Mouse (Mus musculus) adrenal gland, adult 2 months (tissue): ENCODE results near the gene Stk38l. TPM values are rescaled to one million over a fixed set of nuclear protein-coding genes. Genes with fewer than 3 reads are reported as not detected.
A peak's percentile ranks its signal among the peaks of the same experiment; 100 is the strongest.

Experiments
- DNase-seq: peaks from one replicate; pipeline ENCODE4 v3.0.0; 2021
- long read RNA-seq: library from polyadenylated mRNA; stranded (forward); transcript quantifications from one replicate; pipeline ENCODE4 v2.0.0, GENCODE M21; 2021
- polyA plus RNA-seq: library from polyadenylated mRNA; depleted of rRNA; stranded (reverse); fragments of >200 nt; gene quantifications from 2 replicates; pipeline ENCODE4 v1.2.3, GENCODE M21; 2012; rRNA removed
- total RNA-seq, 2 experiments: library from RNA; stranded (reverse); gene quantifications; 2 replicates each; pipeline ENCODE4 v1.2.3; 2021

Gene Stk38l
- total RNA-seq (10 to 100 TPM; 19.7 to 21.7 TPM), polyA plus RNA-seq (0.97 and 1.6 TPM in 2 replicates)
- long read RNA-seq, full-length matches to known transcripts = 7 of 10 reads
- long read RNA-seq, partial matches to known transcripts = 1 of 10 reads
- long read RNA-seq, other reads (novel, unspliced or antisense) = 2 of 10 reads

DNA sequence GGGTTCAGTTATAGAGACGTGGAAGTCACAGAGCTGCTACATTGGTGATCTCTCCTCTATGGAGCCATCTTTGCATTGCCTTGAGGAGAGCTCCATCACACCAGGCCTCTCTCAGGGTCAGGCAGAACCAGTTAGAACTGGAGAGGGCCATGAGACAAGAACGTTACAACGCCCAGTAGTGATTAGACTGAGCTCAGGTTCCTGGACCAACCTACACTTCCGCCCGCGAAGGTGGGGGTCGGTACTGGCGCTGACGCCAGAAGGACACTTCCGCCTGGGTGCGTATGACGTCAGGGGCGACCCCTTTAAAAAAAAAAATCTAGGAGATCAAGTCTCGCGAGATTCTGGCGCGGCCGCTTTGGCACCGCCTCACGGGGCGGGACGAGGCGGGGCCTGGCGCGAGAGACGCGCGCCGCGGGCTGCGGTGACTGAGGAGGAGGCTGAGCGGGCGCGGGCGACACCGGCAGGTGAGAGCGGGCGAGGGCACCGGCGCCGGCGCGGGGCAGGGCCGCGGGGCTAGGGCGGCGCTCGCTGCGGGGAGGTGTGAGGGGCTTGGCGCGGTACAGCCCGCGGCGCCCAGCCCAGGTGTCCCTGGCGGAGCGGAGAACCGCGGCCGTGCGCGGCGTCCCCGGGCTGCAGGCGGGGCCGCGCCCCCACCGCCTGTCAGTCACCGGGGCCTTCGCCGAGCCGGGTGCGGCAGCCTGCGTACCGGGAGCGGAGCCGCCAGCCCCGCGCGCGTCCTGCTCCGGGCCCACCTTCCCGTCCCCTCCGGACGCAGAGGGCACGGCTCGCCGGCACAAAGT is at the start of gene Stk38l:
Gene Stk38l (plus strand): TSS at position 415 of the 803 bp plus-strand sequence.
- peak; percentile 94 for DNase-seq

DNA sequence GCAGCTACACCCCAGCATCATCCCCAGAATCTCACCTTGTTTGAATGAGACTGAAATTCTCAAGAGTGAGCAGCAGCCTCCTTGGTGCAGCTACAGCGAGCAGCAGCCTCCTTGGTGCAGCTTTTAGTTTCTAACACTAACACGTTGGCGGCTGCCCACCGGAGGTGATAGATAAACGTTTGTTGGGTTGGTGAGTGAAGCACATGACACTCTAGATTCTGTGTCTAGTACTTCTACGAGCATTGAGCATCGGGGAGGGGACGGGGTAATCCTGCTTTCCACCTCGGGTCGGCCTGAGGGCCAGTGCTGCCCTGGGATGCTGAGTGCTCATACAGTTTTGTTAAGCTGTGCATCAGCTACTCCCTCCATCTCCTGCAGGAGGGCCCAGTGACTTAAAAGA is 47.9 kb upstream of the Stk38l start:
- no peak for DNase-seq

DNA sequence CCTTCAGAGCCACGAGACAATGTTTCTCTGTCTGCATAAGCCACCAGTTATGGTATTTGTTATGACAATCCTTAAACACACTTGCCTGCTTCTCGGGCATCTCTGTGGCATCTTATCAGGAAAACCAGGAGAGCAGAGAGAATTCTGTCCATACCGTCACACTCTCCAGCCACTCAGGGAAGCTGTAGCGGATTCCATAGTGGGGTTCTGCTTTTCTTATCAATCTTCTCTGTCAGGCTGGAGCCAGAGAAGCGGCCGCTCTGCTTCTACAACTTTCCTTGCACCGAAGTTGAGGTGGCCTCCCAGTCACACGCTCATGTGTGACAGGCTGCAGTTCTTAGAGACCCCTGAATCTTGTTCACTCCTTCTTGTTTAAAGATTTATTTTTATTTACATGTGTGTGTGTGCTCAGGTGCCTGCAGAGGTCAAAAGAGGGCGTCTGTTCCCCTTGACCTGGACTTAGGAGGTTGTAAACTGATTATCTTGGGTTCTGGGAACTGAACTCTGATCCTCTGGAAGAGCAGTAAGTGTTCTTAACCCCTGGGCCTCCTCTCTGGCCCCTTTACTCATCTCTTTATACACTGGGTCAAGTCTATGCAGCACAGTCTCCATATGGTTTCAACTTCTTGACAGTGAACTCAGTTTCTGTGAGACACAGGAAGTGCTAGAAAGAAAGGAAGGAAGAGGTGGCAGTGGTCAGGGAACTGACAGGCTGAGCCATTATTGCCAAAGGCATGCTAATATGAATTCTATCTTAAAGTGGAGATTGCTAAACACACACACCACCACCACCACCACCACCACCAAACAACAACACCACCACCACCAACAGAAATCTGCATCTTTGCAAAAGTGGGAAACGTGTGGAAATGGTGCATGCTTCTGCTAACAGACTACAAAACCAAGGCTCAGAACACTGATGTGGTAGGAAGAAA is 46.4 kb upstream of the Stk38l start:
- DNase-seq = no peak

DNA sequence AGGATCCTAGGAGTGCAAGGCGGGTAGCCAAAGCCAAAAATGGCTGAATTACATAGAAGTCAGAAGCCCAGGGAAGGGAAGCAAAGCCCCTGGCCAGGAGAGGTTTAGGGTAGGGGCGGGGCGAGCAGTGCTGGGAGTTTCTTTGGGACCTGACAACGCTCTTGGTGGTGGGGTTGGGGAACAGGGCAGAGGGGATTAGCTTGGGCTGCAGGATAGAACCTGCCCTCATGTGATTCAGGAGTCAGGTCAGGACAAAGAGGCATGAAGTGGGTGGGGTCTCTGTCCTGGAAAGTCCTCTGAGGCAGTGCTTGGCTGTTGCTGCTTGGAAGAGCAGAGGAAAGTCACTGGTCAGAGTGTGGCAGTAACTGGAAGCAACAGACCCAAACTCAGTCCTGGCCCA is 40.9 kb upstream of the Stk38l start:
- no peak for DNase-seq

DNA sequence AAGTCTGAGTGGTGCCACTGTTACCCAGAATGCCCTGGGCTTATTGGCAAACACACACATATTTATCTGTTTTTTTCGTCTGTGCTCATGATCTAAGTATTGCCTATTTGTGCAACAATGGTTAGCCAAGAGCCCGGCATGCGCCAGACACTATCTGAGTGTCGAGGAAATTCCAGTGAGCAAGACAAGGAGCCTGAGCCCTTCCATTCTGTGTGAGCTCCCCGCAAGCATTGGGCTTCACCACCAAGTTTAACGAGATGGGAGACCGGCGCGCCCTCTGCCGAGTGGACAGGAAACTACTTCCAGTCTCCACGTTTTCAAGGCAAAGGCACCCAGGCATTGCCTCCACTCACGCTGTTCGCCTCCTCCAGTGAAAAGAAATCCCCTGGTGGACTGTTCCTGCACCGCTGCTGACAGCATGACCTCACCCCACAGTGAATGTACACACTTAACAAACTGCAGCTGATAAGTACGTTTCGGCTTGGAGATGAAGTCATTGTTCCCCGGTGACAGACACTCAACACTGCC is 39.0 kb upstream of the Stk38l start:
- peak; percentile 73 for DNase-seq

DNA sequence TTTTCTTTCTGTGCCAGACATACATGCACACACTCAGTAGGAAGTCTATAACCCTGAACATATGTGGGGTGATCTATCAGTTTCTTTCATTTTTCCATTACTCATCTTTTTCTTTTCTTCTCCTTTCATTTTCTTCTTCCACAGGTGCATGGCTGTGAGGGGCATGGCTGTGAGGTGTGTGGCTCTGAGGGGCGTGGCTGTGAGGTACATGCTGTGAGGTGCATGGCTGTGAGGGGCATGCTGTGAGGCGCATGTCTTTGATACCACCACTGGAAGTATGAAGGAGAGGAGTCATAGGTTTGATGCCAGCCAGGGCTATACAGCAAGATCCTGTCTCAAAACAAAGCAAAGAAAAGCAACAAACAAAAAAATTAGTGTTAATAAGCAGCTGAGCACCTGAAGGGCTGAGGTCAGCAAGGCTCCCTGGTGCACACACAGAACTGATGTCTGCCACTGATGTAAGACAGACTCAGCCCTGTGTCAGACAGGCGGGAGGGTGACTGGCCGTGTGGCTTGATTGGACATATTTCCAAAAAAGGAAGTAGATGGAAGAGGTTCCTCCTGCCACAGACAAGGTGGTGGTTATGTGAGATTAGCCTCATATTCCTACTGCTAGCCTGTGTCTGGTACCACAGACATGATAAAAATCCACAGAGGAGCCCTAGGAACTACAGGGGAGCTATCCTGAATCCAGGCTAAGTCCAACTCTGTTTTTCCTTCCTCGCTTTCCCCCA is 38.2 kb upstream of the Stk38l start:
- no peak for DNase-seq

DNA sequence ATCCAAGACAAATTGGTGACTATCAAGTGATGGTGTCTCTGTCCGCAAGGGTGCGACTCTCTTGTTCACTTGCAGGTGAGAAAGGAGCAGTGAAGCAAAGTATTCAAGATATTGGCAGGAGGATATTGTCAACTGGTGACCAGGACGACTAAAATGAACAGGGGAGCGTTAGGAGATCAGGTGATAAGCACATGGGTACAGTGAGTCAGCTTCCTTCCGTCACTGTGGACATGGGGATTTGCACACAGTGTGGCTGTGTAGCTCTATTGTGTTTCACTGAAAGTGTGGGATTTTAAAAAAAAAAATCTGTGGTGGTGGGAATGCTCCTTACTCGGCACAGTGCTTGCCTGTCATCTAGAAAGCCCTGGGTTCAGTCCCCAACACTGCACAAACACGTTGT is 36.8 kb upstream of the Stk38l start:
- DNase-seq = no peak

DNA sequence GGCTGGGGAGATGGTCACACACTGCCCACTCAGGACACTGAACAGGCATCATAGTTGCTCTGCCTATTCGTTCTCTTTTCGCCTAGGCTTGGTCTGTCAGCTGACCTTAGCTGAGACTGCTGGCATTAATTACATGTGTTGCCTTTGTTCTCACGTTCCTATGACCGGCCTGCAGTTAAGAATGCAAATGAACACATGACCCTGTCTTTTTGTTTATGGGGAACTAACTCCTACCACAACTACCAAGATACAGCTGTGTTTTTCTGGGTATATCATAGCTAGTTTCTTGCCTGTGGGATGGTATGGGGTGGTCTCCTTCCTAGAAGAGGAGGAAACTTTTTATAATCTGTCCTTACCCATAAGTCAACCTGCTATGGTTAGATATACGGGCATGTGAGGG is 35.9 kb upstream of the Stk38l start:
- DNase-seq = no peak

DNA sequence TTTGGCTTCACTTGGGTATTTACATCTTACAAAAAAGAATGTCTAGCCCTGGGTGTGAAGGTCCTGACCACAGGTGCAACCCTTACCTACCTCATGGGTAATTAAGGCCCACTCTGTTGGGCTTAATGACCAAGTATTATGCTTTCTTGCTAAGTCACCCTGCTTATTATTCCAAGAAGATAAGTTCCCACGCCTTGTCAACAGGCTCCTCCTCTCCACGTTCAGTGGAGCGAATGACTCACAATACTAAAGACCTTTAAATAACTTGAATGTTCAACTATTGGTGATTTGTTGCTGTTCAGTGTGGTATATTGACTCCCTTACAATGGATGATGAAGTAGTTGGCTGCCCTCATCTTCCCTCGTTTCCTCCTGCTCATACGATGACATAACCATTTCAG is 27.0 kb upstream of the Stk38l start:
- no peak for DNase-seq

DNA sequence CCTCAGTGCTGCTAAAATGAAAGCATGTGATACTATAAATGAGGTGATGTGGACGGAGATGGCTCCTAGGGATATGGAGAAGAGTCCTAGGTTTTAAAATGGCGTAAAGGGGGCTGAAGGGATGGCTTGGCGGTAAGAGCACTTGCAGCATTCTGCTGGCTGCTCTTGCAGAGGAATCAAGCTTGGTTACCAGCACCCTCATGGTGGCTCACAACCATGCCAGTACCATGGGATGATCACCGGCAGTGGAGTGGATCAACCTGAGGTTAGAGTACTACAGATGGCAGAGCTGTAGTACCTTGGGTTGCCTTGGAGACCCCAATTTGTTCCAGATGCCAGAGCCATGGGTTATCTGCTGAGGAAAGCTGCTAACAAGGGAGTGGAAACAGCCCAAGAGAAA is 26.4 kb upstream of the Stk38l start:
- no peak for DNase-seq

DNA sequence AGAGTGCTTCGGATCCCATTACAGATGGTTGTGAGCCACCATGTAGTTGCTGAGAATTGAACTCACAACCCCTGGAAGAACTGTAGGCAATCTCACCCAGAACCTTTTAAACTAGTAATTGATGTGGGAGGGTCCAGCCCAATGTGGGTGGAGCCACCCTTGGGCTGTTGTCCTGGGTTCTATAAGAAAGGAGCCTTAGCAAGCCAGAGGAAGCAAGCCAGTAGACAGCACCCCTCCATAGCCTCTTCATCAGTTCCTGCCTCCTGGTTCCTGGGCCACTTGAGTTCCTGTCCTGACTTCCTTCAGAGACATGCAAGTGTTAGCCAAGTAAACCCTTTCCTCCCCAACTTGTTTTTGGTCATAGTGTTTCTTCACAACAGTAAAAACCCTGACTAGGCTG is 24.3 kb upstream of the Stk38l start:
- DNase-seq = no peak

DNA sequence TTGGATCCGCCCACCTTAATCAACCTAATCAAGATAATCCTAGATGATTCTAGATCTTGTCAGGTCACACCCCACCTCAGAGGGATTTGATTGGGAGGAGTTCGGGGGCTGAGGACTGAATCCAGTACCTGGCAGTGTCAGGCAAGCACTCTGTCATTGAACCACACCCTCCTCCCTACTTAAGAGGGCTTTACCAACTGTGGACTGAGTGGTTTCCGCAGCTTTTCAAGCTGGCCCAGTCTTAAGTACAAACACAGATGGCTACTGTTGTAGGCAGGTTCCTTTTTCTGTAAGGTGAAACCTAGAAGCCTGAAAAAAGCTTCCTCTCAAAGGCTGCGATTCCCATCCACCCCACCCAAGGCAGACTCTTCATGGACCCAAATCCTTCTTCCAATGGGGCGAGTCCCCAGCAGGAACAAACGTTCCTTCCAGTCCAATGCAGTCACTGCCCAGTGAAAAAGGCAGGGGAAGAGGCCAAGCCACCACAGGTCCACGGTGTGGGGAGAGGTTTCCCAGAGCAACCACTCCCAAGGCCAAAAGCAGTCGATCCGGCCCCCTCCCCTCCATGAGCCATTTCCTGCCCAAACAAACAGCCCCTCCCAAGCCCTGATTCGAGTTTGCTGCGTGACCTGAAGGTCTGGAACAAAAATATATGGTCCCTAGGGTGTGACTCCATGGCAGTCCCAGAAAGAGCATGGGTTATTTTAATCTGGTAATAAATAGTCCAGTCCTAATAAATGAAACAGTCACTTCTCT is 22.5 kb upstream of the Stk38l start:
- no peak for DNase-seq

DNA sequence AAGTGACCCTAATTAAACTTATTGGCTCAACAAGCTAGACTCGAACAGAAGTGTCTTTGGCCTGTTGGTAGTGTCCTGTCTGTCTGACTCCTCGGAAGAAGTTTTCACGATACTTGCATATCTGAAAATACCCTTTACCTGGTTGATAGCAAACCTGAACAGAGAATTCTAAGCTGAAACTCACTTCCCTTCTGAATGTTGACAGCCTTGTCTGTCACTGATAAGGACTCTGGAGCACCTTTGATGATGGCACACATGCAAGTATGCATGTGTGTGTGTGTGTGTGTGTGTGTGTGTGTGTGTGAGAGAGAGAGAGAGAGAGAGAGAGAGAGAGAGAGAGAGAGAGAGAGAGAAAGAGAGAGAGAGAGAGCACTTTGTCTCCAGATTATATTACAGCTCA is 21.4 kb upstream of the Stk38l start:
- DNase-seq = no peak

DNA sequence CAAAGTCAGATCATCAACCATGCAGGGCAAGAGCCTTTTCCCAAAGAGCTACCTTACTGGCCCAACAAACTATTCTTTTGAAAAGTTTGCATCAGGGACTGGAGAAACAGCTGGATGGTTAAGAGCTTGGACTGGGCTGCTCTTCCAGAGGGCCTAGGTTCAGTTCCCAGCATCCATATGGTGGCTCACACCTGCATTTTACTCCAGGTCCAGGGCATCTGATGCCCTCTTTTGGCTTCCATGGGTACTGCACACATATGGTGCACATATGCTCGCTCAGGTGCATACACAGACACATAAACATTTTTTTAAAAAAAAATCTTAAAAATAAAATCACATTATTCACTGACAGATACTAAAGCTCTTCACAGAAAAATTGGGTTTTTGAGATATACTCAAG is 19.2 kb upstream of the Stk38l start:
- DNase-seq = no peak

DNA sequence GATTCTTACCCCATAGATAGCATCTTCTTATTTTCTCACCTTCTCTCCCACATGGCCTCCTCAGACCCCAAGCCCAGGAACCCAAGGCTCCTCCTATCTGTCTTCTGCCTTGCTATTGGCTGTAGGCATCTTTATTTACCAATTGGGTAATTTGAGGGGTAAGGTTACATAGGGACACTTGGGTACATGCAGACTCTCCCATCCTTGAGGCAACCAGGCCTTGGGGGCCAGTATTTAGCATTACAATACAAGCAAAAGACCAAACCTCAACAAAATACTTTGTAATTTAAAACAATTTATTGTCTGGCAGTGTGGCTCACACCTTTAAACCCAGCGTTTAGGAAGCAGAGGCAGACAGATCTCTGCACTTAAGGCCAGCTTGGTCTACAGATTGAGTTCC is 5.2 kb upstream of the Stk38l start:
- DNase-seq = no peak

DNA sequence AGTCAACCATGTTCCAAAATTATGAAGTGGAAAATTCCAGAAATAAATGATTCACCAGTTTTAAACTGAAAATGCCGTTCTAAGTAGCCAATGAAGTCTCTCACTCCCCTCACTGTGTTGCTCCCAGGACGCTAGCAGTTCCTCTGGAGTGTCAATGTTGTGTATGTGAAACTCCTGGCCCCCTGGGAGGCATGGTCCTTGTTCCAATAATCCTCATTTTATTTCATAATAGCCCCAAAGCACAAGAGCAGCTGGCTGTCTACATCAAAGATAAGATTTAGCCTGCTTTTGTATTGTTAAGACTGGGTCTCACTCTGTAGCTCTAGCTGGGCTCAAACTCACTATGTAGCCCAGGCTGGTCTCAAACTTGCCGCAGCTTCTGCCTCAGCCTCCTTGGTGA is 990 bp upstream of the Stk38l start:
- no peak for DNase-seq

DNA sequence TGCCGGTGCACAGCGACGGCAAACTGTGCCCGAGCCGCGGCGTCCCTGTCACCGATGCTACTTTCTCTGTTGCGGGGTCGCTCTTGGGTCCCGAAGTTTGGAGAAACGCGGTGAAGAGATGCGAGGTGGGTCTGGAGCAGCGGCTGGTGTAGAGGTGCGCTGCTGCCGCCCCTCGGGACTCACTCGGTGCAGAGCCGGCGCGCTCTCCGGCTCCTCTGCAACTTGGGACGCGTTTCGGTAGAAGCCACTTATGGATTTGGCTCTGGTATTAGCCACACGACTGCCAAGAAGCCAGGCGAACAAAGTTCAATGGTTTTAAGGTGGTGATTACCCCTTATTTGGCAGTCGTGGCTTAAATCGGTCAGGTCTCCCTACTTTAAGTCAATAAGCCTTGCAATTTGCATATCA is 593 bp downstream of the Stk38l start:
- no peak for DNase-seq

DNA sequence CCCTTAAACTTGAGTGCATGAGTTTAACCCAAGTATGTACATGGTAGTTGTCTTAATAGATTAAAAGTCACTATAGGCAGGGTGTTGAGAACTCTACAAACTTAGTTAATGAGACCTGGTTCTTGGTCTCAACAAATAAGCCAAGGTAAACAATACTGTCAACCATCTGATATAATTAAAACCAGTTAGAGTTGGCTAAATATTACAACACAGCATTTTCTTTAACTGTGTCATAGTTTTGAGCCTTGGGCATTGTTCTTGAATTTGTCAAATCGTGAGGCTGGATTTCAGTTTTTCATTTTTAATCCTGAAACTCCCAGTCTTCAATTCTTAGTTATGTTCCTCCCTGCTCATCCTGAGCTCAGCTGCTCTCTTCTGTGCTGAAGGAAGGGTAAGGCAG is 6.2 kb downstream of the Stk38l start:
- DNase-seq = no peak

DNA sequence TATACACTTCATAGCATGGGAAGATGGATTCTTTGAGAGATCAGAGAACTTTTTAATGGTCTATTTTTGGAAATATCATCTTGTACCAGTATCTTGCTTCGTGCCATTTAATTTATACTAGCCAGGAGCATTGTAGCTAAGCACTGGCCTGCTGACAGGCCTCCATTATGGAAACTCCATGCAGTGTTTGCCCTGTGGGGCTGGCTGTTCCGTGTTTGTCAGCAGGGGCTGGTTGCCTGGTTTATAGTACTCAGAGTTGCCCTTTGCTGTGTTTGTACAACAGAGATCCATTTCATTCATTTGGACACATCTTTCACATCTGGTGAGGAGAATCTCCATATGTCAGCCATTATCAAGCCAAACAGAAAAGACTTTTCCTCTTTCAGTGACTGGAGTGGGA is 6.9 kb downstream of the Stk38l start:
- DNase-seq = no peak

DNA sequence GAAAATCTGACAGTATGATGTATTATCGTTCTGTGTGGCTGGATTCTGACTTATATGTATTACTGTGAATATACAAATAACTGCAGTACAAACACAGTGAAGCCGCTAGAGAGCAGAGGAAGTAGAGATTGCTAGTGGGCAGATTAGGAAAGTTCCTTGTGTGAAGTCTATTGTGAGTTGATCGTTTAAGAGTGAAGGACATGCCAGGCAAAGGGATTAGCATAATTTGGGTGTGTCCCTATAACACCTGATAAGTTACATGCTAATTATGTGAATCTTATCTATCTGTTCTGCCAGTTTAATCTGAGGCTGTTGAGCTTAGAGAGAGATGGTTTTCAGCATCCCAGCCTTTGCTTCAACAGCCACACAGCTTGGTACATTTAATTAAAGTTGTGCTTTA is 7.4 kb downstream of the Stk38l start:
- DNase-seq = no peak

DNA sequence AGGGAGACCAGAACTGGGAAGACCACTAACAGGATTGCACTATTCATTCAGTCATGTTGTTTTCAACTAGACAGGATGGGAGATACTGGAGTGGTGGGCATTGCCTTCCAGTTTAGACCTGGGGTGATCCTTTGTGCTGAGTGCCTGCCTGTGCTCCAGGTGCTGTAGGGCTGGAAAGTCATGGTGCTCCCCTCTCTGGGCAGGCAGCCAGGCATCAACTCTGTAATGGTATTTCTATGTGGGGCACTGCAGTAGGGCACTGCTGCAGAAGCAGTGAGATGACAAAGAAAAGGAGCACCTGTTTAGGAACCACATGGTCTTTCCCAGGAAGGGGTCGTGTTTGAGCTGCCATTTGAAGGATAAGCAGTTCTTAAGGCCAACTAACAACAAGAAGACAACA is 7.9 kb downstream of the Stk38l start:
- no peak for DNase-seq
